Mouse (Mus musculus) retina, embryonic 14.5 days (tissue): ENCODE results near the gene Caskin2.
"Not testable (repeated sequence)": the region's sequence is repeated elsewhere in the genome, so short reads cannot be mapped to it uniquely, and the experiment has no call there.

Experiments used
- DNase-seq: peaks from one replicate; pipeline ENCODE4 v3.0.0-alpha.2; 2015; ENCODE audit warnings: low spot score

The Caskin2 gene

DNA sequence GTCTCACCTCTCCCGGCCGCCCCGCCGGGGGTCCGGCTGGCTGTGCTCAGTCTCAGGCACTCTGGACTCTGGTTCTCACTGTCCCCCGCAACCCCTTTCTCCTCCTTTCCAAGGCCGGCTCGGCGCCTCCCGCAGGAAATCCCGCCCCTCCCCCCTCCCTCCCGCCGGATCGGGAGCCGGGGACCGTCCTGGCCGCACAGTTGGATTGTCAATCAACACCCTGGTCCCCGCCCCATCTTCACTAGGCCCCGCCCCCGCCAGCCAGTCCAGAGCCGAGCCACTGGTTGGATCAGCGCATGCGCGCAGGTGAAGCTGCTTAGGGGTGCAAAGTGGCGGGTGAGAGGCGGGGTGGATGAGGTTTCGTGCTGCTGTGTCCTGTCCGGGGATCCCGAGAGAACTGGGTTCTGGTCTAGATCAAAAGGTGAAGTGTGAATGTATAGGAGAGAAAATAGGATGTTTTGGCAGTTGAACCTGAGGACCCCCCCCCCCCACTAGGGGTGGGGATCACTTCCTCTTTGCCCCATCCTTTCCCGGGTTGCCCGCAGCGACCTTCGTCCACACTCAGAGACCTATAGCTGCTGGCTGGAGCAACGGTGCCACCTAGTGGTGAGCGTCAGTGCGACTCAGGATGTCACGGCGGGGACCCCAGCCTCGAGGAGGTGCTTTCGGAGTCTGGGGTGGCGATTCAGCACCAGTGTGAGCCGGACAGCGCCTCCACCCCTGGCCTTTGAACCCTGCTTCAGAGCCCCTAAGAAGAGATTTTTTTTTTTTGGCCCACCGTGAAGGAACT, at the start of gene Caskin2:
Caskin2 (minus strand) TSS at position 133 of the 790 bp plus-strand sequence.
- peak; percentile 97 for DNase-seq

DNA sequence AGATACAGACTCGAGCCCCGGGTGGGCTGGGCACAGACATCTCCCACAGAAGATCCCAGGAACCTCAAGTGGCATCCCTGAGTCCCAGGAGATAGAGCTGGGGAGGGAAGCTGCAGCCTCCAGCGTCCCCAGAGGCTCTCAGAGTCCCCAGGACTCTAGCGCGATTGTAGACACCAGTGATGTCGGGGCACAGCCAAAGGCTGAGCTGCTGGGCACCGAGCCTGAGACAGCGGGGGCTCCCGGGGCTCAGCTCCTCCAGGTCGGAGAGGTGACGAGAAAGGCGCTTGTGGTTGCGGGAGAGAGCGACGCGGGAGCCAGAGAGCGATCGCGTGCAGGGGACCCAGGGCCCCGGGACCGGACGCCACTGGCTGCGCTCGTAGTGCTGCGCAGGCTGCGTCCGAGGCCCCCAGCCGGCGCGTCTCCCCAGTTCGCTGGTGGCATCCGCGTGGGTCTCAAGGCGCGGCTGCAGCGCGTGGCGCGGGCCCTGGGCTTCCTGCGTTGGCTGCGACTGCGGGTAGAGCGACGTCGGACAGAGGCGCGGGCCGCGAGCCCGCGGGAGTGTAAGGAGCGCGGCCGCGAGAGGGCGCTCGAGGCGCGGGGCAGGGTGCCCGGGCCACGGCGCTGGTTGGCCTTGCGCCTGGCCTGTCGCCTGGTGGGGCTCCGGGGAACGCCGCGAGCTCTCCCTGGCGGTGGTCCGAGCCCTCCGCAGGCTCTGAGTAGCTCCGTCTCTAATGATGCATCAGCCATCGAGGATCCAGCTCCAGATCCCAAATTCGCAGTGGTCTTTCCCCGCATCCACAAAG, 45.9 kb upstream of the Caskin2 start:
- peak; percentile 92 for DNase-seq

DNA sequence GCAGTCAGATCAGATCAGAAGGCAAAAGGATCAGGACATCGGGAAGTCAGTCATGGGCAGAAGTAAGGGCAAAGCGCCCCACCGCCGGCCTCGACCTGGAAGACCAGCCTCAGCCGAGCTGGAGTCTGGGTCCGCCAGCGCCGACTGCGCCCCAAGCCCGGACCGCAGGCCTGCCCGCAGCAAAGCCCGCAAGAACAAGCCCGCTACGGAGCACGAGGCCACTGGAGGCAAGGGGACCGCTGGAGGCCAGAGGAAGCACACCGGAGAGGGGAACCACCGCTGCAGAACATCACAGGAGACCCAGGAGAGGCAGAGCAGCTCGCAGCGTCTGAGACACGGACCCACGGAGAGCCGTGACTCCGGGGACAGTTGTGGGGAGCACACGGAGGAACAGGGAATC, 44.9 kb upstream of the Caskin2 start, which contains the start of gene Myo15b:
Myo15b (plus strand) TSS at position 53 of the 400 bp plus-strand sequence.
- no peak for DNase-seq

DNA sequence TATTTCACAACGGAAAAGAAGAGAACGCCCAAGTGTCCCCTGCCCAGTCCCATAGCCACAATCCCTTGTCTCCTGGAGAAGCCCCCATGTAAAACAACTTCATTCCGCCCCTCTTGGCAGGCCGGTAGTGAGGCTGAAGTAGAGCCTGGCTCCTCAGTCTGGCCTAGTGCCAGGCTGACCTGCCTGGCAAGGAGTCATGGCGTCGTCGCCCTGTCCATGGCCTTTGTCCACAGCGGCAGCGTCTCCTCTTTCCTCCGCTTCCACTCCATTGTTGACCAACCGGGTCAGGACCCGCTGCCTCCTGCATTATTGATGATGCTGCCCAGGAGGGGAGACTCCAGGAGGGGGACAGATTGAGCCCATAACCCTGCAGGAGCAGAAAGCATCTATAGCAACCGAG, 44.5 kb upstream of the Caskin2 start:
- DNase-seq: no peak

DNA sequence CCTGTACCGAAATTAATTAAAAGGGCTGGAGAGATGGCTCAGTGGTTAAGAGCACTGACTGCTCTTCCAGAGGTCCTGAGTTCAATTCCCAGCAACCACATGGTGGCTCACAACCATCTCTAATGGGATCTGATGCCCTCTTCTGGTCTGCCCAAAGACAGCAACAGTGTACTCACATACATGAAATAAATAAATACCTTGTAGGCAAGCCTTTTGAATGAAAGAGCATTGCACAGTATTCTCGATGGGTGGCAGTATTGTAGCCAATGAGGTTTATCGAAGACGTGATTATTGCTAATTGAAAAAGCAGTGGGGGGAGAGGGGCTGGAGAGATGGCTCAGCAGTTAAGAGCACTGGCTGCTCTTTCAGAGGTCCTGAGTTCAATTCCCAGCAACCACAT, 43.7 kb upstream of the Caskin2 start:
- DNase-seq: not testable (repeated sequence)

DNA sequence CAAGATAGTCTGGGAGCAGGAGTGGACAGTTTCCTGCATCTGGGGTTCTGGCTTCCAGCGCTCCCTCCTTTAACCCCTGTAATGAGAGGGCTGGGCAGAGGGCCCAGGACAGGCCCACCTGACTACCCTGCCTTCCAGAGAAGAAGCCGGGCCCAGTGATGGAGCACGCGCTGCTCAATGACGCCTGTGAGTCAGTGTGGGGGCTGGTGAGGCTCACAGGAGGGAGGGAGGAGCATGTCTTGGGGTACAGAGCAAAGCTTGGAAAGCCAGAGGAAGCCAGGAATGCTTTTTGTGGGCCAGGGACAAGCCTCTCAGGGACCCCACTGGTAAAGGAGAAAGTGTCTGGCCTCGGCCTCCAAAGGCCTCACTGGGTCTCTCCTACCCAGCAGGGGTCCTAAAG, 41.2 kb upstream of the Caskin2 start:
- DNase-seq: no peak

DNA sequence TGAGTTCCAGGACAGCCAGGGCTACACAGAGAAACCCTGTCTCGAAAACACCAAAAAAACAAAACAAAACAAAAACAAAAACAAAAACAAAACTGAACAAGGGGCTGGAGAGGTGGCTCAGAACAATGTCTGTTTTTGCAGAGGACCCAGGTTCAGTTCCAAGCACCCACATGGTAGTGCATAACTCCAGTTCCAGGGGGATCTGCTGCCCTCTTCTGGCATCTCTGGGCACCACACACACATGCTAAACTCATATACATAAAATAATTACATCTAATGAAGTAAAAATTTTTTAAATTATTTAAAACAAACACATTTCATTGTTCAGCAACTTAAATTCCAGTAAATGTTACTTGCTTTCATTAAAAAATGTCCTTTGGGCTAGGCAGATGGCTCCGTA, 32.4 kb upstream of the Caskin2 start:
- no peak for DNase-seq

DNA sequence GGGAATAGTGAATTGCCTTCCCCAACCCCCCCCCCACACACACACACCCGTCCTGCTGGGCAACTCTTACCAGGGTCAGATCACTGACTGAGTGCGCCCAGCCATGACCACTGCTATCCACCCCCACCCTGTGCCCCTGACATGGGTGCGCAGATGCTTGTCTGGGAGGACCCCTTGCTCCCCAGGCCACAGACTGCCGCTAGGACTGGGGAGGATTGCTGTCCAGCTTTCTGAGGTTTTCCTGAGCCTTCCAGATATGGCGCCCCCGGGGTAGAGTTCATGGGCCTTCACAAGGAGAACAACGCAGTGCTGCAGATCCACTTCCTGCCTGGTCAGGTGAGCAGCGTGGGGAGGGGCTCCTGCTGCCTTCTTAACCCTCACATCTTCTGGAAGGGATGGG, 30.8 kb upstream of the Caskin2 start:
- no peak for DNase-seq

DNA sequence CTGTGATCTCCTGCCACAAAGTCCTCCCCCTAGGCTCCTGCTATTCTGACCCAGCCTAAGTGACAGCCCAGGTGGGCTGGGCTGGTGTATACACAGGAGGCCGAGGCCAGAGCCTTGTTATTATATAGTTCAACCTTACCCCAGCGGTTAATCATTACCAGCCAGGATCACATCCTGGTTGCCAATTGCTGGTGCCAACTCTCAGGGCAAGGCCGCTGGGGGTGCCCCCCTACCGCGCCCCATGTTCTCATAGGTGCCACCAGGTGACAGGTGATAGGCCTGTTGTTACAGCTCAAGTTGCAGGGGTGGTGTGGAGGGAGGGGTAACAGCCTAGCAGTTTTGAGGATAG, 30.4 kb upstream of the Caskin2 start:
- DNase-seq: no peak

DNA sequence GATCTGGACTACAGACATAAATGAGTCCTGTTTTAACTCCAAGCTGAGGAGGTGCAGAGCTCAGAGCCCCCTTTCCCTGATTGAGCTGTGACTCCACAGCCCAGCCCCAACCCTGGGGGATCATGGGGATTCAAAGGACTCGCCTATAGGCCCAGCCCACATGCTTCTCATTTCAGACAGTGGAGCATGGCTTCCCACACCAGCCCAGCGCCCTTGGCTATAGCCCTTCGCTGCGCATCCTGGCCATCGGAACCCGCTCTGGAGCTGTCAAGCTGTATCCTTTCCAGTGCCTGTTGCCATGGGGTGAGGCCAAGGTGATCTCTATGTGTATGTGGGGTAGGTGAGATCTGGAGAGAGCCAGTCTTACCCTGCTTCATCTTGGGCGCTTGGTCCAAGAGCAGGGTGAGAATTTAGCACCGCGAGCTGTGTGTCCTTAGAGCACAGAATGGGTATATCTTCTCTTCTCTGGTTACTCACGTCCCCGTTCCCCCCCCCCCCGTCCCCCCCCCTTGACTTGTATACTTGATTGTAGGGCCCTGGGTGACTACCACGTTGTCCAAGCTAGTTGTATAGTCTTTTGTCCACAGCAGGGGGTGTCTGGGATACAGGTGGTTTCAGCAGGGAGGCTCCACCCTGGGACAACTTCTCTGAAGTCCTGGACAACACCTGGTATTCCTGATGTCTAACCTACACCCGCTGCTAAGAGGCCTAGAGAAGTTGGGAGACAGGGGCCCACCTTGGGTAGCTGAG, 29.9 kb upstream of the Caskin2 start:
- DNase-seq: no peak

DNA sequence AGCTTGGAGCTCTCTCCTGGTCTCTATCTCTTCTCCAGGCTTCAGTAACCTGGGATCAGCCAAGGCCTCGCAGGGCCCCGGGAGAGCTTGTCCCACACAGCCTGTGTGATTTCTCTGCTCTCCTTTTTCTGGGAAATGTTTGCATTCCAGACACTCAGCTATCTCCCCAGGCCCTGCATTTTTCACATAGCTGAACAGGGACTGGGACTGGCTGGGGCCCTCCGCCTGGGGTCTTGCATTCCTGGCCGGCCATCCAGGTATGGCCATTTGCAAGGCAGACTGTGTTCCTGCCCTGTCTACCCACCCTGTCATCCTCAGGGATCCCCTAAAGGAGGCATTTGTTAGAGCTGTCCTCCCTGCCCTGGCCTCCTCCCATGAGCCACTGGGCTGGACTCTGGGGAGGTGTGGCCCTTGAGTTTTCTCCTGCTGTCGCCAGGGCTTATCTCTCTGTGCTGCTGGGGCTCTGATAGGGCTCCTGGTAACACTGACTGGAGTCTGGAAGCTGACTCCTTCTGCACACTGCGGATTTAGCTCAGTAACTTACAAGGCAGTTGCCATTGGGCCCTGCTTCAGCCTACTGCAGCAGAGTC, 28.6 kb upstream of the Caskin2 start:
- no peak for DNase-seq

DNA sequence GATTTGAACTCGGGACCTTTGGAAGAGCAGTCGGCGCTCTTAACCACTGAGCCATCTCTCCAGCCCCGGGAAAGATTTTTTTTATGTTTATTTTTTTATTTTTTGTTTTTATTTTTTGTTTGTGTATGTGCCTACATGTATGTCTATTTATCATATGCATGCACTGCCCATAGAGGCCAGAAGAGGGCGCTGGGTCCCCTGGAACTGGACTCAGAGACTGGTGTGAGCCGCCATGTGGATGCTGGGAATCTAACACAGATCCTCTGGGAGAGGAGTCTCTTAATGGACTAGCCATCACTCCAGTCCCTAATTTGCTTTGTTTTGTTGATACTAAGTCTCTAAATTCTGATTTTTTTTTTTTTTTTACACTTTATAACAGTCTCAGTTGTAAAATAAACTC, 27.6 kb upstream of the Caskin2 start:
- DNase-seq: no peak

DNA sequence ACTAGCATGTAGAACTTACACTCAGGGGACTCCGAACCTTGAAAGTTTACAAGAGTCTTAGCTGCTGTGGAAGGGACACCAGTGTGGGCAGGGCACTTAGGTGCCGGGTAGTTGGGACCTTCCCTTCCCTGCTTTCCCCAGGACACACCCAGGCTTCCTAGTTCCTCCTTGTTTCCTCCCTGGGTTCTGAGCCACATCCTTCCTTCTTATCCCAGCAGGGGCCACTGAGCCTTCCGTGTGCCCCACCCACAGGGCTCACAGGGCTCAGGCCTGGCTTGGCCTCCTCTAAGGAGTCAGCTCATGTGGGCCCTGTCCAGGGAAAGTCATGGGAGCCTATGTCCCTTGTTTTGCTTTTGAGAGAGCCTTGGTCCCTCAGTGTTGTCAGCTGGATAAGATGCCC, 26.3 kb upstream of the Caskin2 start:
- no peak for DNase-seq

DNA sequence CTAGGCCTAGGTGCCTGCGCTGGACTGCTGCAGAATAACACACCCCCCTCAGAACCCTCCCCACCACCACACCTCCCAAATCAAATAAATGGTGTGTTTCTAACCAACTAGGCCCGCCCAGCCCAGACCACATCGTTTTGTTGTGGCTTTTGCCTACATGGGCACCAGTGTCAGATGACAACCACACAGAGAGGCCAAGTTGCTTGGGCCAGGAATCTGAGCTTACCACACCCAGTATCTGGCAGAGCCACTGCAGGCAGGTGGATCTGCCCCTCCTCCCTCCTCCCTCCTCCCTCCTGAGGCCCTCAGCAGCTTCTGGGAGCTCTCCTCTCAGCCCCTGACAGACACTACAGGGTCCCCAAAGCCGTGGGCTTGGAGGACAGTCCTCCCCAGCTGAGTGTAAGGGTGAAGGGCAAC, 25.5 kb upstream of the Caskin2 start:
- no peak for DNase-seq

DNA sequence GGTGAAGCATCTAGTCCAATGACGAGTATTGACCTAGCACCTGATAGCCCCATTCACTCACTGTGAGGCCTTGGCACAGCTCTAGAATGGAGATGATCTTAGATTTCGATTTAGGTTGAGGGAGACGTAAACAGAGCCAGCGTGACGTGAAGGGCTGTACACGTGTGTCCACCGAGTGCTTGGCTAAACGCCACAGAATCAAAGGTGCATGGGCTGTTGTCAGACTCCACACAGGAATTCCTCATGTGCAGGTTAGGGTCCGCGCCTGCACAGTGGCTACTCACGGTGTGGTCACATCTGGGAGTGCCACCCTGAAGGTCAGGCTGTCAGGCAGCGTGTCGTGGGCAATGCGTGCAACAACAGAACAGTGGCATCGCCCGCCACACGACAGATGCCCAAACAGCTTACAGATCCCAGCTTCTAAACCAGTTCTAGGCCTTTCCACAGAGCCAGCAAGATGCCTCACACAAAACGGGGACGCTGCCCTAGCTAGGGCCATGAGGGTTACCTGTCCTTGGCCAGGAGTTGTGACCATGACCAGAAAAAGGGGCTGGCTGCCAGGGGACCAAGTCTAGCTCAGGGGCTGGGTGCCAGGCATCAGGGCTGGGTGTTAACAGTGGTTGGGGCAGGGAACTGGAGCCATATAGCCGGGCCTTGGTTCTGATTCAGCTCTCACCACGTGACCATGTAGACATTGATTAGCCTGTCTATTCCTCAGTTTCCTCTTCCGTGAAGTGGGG, 24.3 kb upstream of the Caskin2 start:
- DNase-seq: no peak

DNA sequence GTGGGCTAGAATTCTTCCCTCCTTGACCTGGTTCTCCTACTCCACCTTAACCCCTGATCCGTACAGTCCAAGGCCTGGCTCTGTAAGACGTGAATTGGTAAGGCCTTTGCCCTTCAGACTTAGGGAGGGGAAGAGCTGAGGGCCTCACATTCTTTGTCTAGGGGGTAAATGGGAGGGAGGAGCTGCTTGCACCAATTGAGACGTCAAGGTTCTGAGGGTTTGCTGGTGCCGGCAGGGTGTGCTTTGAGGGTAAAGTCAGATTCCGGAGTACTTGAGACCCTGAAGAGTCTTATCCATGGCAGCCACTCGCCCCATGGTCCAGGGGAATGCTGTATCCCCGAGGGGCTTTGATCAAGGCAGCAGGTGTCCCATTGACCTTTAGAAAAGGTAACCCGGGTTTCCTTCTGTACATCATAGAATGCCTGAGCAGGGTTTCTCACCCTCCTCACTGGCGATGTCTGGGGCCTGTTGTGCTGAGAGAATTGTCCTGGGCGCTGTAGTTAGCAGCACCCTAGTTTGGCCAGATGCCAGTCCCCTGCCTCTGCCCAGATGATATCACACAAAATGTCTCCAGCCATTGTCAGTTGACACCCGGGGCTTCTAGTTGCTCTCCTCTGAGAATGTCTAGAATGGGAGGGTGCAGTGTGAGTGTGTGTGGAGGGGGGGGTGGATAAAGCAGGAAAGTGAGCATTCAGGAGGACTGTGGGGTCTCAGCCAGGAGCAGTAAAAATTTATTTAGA, 23.4 kb upstream of the Caskin2 start:
- DNase-seq: no peak

DNA sequence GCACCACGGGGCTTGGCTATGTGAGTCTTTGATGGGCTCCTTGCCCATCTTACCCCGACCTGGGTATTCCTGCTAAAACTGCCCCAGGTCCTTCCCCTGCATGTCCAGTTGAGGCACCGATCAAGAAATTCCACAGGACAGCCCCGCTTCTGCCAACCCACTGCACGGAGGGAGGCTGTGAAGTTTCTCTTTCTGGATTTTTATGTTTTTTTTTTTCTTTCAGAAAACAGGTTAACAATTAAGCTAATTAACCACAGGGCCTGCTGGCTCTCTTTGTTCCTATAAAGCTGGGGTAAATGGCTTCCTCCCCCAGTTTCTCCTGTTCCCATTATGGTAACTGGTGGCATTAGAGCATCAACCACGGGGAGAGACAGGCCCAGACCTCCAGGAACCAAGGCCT, 20.6 kb upstream of the Caskin2 start:
- DNase-seq: no peak

DNA sequence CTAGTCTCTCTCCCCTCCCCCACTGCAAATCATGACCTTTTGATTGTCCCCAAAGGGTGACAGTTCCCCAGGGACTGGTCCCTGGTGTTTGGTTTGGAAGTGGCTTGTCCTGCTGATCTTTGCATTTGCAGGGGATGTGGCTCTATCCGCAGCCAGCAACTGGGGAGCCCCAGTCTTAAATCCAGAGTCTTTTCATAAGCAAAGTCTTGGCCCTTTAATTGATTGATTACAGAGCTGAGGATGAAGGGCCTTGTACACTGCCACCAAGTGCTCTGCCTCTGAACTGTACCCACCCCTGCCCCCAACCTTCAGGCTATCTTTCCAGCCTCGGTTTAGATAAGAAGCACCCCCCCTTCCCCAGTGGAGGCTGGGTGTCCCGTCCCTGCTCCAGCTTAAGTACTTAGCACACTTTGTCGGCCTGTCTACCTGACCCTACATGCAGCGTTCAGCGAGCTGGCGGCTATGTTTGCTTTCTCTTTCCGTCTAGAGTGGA, 19.6 kb upstream of the Caskin2 start:
- DNase-seq: peak; percentile 35

DNA sequence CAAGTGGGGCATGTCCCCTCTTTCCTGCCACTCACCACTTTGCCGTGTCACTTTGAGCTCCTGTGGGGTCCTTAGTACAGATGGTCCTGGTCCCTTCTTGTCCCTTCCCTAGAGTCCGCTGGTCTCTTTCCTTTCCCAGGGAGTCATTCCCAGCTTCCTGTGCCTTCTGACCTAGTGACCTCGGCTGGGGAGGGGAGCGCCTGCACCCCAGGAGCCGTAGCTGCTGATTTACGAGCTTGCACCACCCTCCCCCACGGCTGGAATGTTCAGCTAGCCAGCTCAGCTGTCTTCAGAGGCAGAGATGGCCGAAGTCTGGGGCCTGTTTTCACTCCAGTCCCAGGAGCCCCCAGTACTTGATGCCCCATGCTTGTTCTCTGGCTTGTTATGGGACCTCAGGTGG, 19.1 kb upstream of the Caskin2 start:
- DNase-seq: peak; percentile 18

DNA sequence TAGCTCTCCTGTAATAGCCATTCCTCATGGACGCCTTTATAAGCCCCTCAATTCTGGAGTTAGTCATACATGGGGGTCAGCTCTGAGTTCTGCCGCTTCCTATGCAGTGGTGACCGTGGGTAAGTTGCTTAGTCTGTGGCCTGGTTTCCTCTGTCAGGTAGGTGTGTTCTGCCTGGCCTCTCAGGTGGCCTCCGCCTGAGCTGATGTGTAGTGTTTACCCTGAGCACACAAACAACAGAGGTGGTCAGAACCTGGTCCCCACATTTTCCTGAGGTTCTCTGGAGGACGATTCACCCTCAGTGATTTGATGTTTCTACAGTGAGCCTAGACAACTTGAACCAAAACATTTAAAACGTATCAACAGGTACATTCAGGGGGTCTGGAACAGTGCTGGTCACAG, 18.6 kb upstream of the Caskin2 start:
- no peak for DNase-seq

DNA sequence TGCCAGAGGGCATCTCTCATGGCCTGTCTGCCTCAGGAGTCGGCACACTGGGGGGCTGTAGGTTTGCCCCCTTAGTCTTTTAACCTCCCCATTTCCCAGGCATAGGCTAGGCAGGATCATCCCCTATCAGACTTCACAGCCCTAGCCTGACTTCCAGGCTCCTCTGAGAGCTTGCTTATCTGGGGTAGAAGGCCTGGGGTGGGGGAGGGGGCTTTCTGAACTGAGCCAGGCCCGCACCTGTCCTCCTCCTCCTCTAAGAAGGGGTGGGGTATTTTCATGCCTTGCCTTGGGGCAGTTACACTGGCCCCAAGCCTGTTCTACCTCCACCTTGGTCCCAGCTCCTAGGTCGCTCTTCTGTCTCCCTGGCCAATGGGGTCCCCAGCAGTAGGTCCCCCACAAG, 18.1 kb upstream of the Caskin2 start:
- no peak for DNase-seq
